Mouse (Mus musculus): Measurements from ENCODE around the gene Usp29. TPM values are rescaled to one million over a fixed set of nuclear protein-coding genes. Genes with fewer than 3 reads are reported as not detected.
"Not testable (repeated sequence)": the region's sequence is repeated elsewhere in the genome, so short reads cannot be mapped to it uniquely, and the experiment has no call there.

Usp29 gene
- total RNA-seq, 2 experiments from 2014 or later, result 29.4 to 32.9 TPM

DNA sequence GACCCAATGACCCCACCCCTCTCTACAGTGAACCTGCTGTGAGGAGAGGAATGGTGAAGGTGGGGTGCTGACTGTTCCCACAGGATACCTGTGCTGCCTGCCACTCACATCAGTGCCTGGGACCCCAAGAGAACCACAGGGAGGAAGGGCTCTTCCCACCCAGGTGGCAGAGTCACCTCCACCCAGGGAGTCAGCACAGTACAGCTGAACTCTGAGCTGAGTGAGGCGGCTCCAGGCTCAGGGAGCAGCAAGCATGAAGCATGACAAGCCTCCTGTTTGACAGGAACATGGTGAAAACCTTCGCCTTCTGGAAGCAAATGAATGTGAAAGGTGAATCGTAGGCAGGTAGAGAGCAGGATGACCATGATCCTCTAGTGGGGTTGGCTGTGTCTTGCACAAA, 148.5 kb downstream of the Usp29 start:
- not testable (repeated sequence) for DNase-seq

DNA sequence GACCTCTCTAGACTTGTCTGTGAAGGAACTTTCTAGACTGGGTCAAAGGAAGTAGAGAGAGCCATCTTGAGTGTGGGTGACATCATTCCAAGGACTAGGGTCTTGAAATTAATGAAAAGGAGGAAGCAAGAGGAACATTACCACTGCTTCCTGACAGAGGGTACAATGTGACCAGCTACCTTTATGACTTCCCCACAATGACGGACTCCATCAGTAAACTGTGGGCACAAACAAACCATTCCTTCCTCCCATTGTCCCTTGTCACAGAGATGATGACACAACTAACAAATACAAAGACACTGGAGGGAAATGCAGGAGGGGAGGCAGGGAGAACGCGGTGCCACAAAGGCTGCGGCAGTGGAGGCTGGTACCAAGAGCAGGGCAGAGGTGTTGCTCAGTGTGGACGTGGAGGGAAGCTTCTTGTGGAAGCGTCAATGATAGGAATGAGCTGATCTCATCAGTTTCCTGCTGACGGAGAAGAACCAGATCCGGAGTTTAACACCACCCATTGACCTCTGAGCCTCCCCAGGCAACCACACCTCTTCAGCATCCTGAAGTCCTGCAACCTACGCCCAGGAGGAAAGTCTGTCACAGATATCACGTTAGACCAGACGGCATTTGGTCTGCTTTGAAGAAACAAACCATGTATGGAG, 149.3 kb downstream of the Usp29 start:
- DNase-seq, result no peak

DNA sequence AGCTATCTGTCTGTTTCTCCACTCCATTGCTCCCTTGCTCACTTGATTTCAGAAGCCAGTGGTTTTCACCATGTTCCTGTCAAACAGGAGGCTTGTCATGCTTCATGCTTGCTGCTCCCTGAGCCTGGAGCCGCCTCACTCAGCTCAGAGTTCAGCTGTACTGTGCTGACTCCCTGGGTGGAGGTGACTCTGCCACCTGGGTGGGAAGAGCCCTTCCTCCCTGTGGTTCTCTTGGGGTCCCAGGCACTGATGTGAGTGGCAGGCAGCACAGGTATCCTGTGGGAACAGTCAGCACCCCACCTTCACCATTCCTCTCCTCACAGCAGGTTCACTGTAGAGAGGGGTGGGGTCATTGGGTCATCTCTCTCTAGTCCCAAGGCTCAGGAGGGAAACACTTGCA, 150.5 kb downstream of the Usp29 start:
- not testable (repeated sequence) for DNase-seq

DNA sequence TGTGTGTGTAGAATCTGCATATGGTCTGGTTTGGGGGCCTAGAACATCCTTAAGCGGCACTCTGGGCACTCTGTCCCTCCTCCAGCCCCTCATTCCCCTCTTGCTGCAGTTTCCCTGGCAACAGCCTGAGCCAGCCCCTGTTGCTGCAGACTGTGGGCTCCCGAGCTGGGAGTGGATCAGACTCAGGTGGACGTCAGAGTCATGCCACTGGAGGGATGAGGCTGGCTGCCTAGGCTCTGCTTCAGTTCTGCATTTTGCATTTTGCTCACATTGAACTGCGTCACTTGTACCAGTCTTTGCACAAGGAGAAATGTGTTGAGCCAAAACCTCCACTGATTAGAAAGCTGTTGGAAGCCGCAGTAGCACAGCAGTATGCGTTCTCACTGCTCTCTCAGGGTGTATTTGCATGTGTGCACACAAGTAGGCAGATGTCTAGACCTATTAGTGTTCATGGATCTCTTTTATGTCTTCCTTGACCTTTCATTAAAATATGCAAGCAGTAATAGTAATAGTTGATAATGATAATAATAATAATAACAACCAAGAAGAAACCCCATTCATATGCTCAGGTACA, 151.2 kb downstream of the Usp29 start:
- no peak for DNase-seq

DNA sequence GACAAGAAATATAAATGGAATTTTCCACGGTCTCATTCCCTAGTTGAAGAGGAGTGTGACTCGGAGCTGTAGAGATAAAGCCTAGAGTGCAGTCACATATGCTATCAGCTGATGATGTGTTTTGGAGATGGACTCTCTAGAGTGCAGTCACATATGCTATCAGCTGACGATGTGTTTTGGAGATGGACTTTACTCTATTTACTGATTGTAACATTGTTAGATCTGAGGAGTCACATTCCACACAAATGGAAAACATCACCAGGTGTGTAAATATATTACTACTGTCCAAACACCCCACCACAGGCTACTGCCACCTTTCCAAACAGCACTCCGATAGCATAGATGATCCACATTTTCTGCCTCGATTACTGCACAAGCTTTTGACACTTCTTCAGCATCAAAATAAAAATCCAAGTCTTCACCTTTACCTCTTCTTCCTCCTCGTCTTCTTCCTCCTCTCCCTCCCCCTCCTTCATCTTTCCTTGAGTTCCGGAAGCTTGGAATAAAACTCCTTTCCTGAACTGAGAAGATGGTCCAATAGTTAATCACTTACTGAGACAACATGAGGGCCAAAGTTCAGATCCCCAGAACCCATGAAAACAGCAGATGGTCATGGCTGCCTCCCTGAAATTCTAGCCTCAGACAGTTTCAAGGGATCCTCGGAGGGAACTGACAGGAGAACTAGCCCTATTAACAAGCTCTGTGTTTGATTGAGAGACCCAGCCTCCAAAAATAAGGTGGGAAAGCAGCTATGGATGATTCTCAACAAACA, 153.2 kb downstream of the Usp29 start:
- DNase-seq, result no peak

DNA sequence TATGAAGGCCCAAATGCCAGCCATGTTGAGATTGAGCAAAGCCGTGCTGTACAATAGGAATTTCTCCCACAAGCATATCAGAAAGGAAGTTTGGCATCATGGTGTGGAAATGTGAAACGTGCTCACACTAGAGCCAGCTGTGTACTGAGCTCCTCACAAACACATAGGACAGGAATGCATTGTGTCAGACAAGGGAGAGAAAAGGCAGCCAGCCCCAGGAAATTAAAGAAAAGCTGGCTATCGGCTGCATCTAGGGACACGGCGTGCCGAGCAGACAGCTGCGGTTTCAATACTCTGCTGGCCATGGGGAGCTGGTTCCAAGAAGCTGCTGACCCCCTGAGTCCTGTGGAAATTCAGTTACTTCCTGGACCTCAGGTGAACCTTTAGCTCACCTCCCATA, 155.0 kb downstream of the Usp29 start:
- DNase-seq, result no peak

DNA sequence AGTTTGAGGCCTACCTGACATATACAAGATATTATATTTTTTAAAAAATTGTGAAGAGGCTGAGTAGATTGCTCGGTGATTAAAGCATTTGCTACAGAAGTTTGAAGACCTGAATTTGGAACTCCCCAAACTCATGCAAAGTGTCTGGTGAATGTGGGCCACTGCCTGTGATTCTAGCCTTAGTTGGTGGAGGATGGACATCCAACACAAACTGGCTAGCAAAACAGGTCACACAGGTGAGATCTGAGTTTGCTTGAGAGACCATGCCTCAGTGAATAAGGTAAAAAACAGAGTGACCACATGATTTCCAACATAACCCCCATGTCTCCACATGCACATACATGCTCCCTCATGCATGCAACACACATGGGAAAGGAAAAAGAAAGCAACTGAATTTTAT, 156.5 kb downstream of the Usp29 start:
- DNase-seq, result no peak

DNA sequence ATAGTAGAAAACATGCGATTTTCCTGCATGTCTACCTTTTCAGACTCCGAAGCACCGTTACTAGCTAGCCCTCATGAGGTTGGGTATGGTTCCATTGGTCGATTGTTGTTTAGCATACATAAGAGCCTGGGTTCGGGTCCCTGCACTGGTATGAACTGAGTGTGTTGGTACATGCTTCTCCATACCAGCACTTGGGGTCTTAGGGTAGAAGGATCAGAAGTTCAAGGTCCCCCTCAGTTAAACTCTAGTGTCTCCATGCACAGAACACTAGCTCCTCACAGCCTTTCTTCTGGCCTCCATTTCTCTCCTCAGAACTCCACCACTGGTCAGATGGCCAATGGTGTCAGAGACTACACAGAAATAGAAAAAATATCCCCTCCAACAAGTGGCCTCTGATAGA, 159.5 kb downstream of the Usp29 start:
- no peak for DNase-seq

DNA sequence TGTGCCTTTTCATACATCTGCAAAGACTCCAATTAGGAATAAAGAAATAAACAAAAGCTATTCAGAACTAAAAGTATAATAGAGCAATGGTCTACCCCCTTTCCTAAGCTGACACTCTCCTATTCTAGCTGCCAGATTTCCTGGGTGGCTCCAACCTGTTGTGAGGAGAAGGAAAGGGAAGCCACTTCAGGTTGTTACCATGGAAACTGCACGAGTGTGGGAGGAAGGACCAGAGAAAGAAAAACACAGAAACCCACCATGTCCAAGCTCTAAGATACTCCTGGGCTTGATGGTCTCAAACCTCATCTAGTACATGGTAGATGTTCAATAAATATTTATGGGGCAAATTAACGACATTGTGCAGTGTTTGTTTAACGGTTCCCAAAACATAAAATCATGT, 160.8 kb downstream of the Usp29 start:
- DNase-seq, result no peak

DNA sequence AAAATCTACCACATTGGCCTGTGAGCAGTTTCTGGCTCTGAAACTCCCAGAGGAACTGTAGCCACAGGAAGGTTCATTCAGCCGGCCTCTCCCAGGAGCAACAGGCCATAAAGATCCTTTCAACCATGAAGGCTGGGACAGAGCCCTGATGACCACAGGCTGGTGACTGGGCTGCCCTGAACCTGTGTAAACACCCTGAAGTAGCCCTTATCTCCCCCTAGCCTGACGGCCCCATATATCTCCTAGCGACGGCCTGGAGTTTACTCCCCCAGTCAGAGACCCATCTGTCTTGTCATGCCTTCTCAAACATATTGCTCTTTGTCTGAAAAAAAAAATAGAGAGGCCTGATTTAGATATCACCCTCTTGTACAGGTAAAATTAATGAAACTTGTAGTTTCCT, 166.6 kb downstream of the Usp29 start:
- DNase-seq, result not testable (repeated sequence)

DNA sequence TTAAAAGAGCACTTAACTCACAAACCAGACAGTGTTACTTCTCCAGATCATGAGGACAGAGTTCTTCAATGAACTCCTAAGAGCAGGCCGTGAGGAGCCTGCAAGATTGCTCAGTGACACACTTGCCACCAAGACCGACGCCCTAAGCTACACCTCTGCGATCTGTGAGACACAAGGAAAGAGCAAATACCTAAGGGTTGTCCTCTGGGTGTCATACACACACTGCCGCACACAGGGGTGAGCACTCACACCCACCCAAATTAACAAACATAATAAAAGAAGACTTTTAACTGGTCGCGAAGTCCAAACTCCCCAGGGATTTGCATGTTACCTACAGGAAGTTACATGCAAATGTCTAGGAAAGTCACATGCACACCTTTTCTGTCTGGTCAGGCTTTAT, 170.3 kb downstream of the Usp29 start:
- DNase-seq, result no peak

DNA sequence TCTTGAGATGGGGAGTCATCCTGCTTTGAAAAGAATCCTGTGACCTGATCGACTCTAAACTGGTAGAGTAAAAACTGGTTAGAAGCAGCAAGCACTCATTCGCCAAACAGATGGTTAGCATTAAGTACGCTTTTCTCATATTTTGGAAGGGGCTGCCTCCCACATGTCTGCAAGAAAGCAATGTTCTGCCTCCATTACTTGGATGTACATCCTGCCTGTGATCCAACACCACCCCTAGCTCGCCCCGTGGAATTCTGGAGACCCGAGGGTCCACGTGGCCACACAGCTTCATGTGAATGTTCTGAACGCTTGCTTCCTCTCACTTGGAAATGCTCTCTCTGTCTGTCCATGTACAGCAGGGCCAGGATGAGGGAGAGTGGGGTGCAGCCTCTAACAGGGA, 173.1 kb downstream of the Usp29 start:
- no peak for DNase-seq

DNA sequence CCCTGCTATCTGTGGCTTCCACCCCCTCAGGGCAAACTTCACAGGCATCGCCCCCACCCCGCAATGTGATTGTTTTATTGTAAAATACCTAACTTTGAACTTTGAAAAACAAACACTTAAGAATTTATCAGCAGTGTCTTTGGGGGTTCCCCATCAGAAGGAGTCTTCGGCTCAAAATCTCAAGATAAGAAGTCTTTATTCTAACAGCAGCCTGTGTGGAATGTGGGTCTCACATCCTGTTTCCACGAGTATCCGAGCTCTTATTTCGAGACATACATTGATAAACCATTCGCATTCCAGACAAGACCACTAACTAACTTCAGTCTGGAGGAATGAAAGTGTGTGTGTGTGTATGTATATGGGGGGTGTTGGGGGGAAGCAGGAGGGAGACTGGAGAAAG, 180.1 kb downstream of the Usp29 start:
- no peak for DNase-seq

DNA sequence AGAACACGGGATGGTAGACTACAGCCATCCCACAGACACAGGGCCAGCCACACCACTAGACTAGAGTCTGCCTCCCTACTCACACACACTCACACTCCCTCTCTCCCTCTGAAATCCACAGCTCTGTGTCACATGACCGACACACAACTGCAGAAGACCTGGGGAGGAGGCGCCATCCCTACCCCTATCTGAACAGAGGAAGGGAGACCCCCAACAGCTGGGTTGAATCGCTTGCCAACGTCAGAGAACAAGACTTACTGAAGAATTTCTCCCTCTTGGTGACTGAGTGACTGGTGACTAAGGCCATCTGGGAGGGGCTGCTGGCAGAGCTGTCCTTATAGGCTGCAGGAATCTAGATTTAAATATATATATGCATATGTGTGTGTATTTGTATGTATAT, 181.4 kb downstream of the Usp29 start:
- DNase-seq, result no peak

DNA sequence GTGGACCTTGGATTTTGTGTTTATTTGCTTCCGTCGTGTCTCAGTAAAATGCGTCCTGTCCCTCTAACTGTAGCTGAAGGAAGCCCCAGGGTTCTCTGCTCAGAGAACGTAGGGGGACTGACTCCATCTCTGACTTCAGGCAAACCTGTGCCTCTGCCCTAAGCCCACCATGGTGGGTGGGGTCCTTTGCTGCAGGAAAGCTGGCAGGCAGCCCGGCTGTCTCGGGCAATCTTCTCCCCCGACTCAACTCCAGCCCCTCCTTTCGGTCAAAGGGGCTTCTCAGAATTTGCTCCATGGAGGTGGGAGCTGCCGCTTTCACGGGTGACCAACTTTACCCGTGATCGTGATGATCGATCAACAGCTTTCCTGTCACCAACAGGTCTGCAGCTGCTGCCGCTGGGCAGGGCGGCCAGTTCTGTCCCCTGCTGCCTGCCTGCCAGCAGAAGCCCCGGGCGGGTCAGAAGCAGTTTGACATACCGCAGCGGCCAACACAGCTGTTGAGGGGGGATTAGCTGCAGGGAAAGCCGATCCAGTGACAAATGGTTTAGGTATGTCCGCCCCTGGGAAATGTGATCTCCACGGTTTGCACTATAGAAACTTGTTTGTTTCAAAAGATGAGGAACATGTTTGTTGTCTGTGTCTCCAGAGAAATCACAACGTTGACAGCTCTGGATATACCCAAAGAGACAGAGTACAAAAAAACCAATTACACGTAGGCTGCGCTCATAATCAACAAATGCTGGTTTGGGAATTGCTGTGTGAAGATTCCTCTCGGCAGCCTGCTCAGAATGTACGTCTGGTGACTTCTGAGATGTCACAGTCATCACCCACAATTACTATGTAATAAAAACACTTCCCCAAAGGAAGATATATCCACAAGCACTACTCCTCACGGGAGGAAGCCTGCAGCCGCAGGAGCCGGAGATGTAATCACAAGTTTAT, 183.3 kb downstream of the Usp29 start:
- no peak for DNase-seq

DNA sequence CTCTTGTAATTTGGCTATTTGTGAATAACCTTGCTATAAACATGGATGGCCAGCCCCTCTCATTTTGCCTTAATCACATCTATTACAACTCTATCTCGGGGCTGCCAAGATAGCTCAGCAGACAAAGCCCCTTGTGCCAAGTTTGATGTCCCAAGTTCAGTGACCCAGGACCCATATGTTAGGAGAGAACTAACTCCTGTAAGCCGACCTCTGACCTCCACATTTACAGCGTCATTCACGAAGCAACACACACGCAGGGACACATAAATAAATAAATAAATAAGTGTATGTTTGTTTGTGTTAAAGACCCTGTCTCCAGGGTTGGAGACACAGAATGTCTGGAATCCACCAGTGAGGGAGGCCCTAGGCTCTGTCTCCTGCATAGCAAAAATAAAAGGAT, 186.7 kb downstream of the Usp29 start:
- DNase-seq, result no peak

DNA sequence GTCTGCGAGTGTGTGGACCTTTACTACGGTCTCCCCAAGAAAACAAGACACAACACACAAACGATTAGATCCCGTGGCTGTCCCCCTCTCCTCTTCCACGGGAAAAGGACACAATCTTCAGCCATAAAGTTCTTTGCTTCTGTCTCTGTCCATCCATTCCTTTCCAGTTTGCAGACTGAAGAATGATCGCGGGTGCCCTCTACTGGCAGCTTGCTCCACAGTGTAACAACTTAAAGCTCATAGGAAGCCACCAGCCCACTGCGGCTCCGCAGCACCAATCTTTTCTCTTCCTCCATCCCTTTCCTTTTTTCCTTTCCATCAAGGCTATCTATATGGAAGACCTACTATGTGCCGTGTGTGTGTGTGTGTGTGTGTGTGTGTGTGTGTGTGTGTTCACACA, 187.9 kb downstream of the Usp29 start:
- DNase-seq, result peak; percentile 82 to 87

DNA sequence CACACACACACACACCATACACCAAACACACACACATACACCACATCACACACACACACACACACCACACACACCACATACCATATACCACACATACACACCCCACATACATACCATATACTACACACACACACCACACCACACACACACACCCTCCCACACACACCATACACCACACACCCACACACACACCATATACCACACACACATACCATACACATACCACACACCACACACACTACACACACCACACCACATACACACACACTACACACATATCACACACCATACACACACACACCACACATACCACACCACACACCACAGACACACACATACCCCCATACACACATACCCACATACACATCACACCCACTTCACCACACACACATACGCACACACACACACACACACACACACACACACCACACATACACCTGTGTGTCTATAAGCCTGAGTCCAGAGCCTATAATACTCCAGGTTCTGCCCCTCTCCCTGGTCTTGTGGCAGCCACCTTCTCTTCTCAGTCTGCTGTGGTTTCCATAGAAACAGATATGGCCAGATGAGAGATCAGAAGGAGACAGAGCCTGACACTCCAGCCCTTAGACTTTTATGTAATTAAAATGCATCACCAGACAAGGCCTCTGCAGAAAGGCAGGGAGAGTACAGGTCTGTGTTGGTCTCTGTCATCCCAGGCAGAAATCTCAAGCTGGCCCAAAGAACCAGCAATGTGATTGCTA, 188.9 kb downstream of the Usp29 start:
- no peak for DNase-seq

DNA sequence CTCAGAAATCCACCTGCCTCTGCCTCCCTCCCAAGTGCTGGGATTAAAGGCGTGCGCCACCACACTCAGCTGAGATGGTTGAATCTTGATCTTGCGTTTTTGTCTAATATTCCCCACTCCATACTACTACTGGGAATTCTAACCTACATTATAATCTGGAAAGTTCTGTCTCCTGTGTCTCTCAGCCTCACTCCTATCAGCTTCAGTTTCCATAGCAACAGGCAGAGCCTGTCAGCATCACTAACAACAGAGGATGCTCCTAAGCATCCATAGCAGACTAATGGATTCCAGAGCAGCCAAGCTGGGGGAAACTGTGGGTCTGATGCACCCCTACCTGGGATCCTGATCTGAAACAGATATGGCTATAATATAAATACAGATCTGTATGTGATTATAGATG, 193.1 kb downstream of the Usp29 start:
- no peak for DNase-seq

DNA sequence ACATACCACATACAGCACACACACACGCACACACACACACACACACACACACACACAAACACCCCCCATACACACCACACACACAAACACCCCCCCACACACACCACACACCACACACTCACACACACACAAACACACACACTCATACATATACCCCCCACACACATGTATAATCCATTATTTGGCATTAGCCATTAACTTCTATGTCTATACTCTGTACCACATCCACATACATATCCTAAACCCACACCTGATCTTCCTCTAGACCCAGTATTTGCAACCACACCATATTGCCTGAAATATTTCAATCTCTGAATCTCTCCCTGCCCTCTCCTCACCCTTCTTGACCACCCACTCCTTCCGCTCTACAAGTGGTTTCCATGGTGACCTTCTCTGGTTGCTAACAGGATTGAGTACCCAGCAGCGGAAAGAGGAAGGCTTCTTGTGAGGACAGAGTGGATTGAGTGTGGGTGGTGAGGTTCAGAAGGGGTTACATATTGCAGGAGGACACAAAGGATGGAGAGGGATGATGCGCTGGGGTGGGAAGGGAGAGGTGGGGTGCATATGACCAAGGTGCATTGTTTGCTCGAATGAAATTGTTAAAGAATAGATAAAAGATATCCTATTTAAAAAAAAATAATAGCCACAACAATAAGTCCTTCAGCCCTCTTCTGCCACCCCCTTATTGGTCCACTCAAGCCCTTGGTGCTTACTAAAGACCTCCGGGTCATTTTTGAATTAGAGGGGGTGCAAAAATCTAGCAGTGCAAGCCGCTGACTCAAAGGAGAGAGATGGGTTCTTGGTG, 195.8 kb downstream of the Usp29 start:
- DNase-seq, result no peak

DNA sequence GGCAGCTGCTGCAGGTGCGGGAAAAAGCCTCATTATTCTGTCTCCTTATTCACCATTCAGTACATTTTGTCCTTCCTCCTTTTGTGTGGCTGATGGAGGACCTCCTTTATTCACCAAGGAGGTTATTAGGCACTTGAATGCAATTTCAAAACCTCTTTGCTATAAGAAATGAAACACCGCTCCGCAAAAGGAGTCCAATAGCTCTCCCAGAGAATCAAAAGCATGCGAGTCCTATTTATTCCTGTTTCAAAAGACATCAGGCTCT, 196.3 kb downstream of the Usp29 start:
- no peak for DNase-seq

DNA sequence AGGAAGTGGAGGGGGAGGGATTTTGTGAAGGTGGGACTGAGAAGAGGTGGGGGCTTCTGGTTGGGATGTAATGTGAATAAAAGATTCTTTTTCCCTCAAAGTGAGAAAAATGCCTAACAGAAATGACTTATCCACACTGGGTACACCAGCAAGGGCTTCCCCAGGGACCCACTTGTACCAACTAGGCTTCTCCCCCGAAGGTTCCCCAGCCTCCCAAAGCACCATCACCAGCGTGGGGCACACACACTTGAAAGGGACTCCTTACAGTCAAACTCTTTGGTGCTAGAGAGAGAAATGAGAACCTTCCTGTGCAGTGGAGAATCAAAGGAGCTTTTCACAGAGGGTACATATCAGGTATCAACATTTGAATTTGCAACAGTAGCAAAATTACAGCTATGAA, 198.9 kb downstream of the Usp29 start:
- DNase-seq, result no peak
